Comparison of ENCODE assay signal across 11 mouse cellular contexts in the genomic region with DNA sequence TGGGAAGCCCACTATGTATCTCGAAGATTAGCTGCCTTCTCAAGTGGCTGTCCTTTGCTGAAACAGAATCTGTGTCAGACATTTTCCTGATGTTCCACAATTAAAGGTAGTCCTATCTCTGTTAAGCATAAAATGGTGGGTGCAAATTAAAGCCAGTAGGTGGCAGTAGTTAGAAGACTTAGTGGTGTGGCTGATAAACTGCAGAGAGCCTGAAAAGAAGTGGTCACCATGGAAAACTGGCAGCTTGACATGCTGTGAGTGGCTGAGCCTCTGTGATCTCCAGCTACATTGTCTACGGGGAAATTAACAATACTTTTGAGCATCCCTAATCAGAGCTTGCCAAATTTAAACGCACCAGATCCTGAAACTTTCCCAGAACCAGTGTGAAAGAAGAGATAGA. TPM values are rescaled to one million over a fixed set of nuclear protein-coding genes. Genes with fewer than 3 reads are reported as not detected.
DNase-seq lines count a peak whose midpoint lies in the region; ATAC-seq and TF ChIP-seq lines count a peak whose summit lies in the region.
"Not testable (repeated sequence)": the region's sequence is repeated elsewhere in the genome, so short reads cannot be mapped to it uniquely, and the experiment has no call there.
"Had no signal": no experiment of that assay in that cellular context is flagged by ENCODE, and none has a peak within 500 bp of the region (broad histone marks: within the 10 kb centered on the region; RNA-seq: fewer than 3 reads in every experiment).

No protein-coding gene starts in this region.

- not testable (repeated sequence) for H3K27ac ChIP-seq in forebrain, embryonic 14.5 days (ENCODE audit: low read depth, low read length); hindbrain, embryonic 16.5 days (ENCODE audit: low read depth, low read length); lung, embryonic 16.5 days (ENCODE audit: low read length); midbrain, embryonic 12.5 days (replicated peaks); midbrain, postnatal 0 days (ENCODE audit: low read depth, low read length); neural tube, embryonic 15.5 days (replicated peaks)

- not testable (repeated sequence) for H3K4me3 ChIP-seq in forebrain, embryonic 14.5 days (ENCODE audit: low read depth, low read length); hindbrain, embryonic 16.5 days (ENCODE audit: low read length); lung, embryonic 16.5 days (ENCODE audit: low read length); midbrain, embryonic 12.5 days; midbrain, postnatal 0 days (ENCODE audit: low read depth, low read length); neural tube, embryonic 15.5 days (replicated peaks)

- H3K9me3 ChIP-seq in forebrain, embryonic 14.5 days (replicated peaks; ENCODE audit: control insufficient read depth, low read length); hindbrain, embryonic 16.5 days (ENCODE audit: control insufficient read depth, low read length); lung, embryonic 16.5 days (ENCODE audit: control insufficient read depth, low read length); midbrain, embryonic 12.5 days; midbrain, postnatal 0 days (ENCODE audit: low read length); neural tube, embryonic 15.5 days (replicated peaks): not testable (repeated sequence)

- peak; percentile 80 for ATAC-seq in common myeloid progenitor, adult 5-6 weeks (replicated peaks; ENCODE audit: low read depth, poor library complexity, severe bottlenecking)
- ATAC-seq in forebrain, embryonic 14.5 days, result peak; percentile 68
- ATAC-seq in granulocyte monocyte progenitor cell, adult 5-6 weeks (replicated peaks; ENCODE audit: poor library complexity, severe bottlenecking), result peak; percentile 66
- peak; percentile 50; the same call in 1 of the 2 replicates for ATAC-seq in hindbrain, embryonic 16.5 days
- ATAC-seq in lung, embryonic 16.5 days (ENCODE audit: low read depth), result peak; percentile 36; the same call in 1 of the 2 replicates
- ATAC-seq in midbrain, embryonic 12.5 days (ENCODE audit: low FRiP score, low read depth), result 0 out of 2 replicates have a peak, but pooled peaks have one; percentile 41
- ATAC-seq in midbrain, postnatal 0 days (ENCODE audit: low FRiP score), result 0 out of 2 replicates have a peak, but pooled peaks have one; percentile 41
- ATAC-seq in neural tube, embryonic 15.5 days (ENCODE audit: low FRiP score), result peak; percentile 66

- TF ChIP-seq CTCF in midbrain, postnatal 0 days (IDR thresholded peaks at IDR 0.05), result not testable (repeated sequence)

- not testable (repeated sequence) for H3K36me3 ChIP-seq in forebrain, embryonic 14.5 days (ENCODE audit: control insufficient read depth, insufficient read depth, low read length); hindbrain, embryonic 16.5 days (ENCODE audit: control insufficient read depth, insufficient read depth, low read length); lung, embryonic 16.5 days (ENCODE audit: control insufficient read depth, insufficient read depth, low read length); midbrain, embryonic 12.5 days; midbrain, postnatal 0 days (ENCODE audit: insufficient read depth, low read length); neural tube, embryonic 15.5 days

- not testable (repeated sequence) for DNase-seq in forebrain, embryonic 14.5 days (ENCODE audit: low spot score); midbrain, postnatal 0 days (ENCODE audit: low spot score)

- not testable (repeated sequence) for H3K27me3 ChIP-seq in forebrain, embryonic 14.5 days (replicated peaks; ENCODE audit: control insufficient read depth, insufficient read depth, low read length); hindbrain, embryonic 16.5 days (replicated peaks; ENCODE audit: control insufficient read depth, insufficient read depth, low read length); lung, embryonic 16.5 days (ENCODE audit: control insufficient read depth, insufficient read depth, low read depth, low read length); midbrain, embryonic 12.5 days; midbrain, postnatal 0 days (ENCODE audit: insufficient read depth, low read length); neural tube, embryonic 15.5 days (replicated peaks)

- H3K9ac ChIP-seq in forebrain, embryonic 14.5 days (ENCODE audit: low read length); hindbrain, embryonic 16.5 days (ENCODE audit: low read depth, low read length); lung, embryonic 16.5 days (ENCODE audit: low read length); midbrain, embryonic 12.5 days (replicated peaks); midbrain, postnatal 0 days (replicated peaks; ENCODE audit: low read length, poor library complexity, severe bottlenecking); neural tube, embryonic 15.5 days (replicated peaks): not testable (repeated sequence)

- H3K4me1 ChIP-seq in forebrain, embryonic 14.5 days (ENCODE audit: control insufficient read depth, insufficient read depth, low read length); hindbrain, embryonic 16.5 days (ENCODE audit: control insufficient read depth, insufficient read depth, low read depth, low read length); lung, embryonic 16.5 days (replicated peaks; ENCODE audit: control insufficient read depth, insufficient read depth, low read length); midbrain, embryonic 12.5 days; midbrain, postnatal 0 days (ENCODE audit: insufficient read depth, low read length); neural tube, embryonic 15.5 days: not testable (repeated sequence)

- WGBS in forebrain, embryonic 14.5 days, result no CpG with 5 or more reads among the region's 3 CpGs
- WGBS in hindbrain, embryonic 16.5 days, result no CpG with 5 or more reads among the region's 3 CpGs
- no CpG with 5 or more reads among the region's 3 CpGs for WGBS in lung, embryonic 16.5 days
- WGBS in midbrain, embryonic 12.5 days, result no CpG with 5 or more reads among the region's 3 CpGs
- no CpG with 5 or more reads among the region's 3 CpGs for WGBS in midbrain, postnatal 0 days
- no CpG with 5 or more reads among the region's 3 CpGs for WGBS in neural tube, embryonic 15.5 days

- H3K4me2 ChIP-seq in forebrain, embryonic 14.5 days (ENCODE audit: low read length); hindbrain, embryonic 16.5 days (ENCODE audit: low read length); lung, embryonic 16.5 days (ENCODE audit: low read depth, low read length); midbrain, embryonic 12.5 days (replicated peaks); midbrain, postnatal 0 days (ENCODE audit: low read depth, low read length, poor library complexity, severe bottlenecking); neural tube, embryonic 15.5 days: not testable (repeated sequence)

RNA-seq across cellular contexts. Expression of a gene that starts 50.0 kb away (rescaled TPM):
- total RNA-seq in common myeloid progenitor, adult 5-6 weeks (2017), result not detected in 2 replicates
- polyA plus RNA-seq in forebrain, embryonic 14.5 days (2014; fragmentation: Nextera tagmentation; extraction: Ambion mirVana), result 7.3 and 8.7 TPM in 2 replicates
- not detected in 2 replicates for total RNA-seq in granulocyte monocyte progenitor cell, adult 5-6 weeks (2014; fragmentation: Nextera tagmentation)
- not detected in 2 replicates for total RNA-seq in granulocyte monocyte progenitor cell, adult 5-6 weeks (2017)
- polyA plus RNA-seq in hindbrain, embryonic 16.5 days (2015; fragmentation: Nextera tagmentation; extraction: Ambion mirVana), result 8.5 and 10.7 TPM in 2 replicates
- polyA plus RNA-seq in lung, embryonic 16.5 days (2015; fragmentation: Nextera tagmentation; extraction: Ambion mirVana), result 3.0 and 3.1 TPM in 2 replicates
- polyA plus RNA-seq in midbrain, embryonic 12.5 days (2016; fragmentation: Nextera tagmentation; extraction: Ambion mirVana), result 8.6 and 9.5 TPM in 2 replicates
- 32.1 and 33.3 TPM in 2 replicates for total RNA-seq in midbrain, postnatal 0 days (2014; rRNA removed)
- polyA plus RNA-seq in midbrain, postnatal 0 days (2015; fragmentation: Nextera tagmentation; extraction: Ambion mirVana), result 6.8 and 7.2 TPM in 2 replicates
- polyA plus RNA-seq in neural tube, embryonic 15.5 days (2015; fragmentation: Nextera tagmentation; extraction: Ambion mirVana), result 8.4 and 8.5 TPM in 2 replicates
- total RNA-seq: CH12.LX had no signal
- polyA plus RNA-seq: G1E; inflammation-experienced regulatory T-cells, adult 6 months had no signal
